Mouse (Mus musculus) embryo, embryonic 9.5 days (tissue): ENCODE results near the gene Akr1c18.
"Not testable (repeated sequence)": the region's sequence is repeated elsewhere in the genome, so short reads cannot be mapped to it uniquely, and the experiment has no call there.

Source experiments
- DNase-seq: peaks from one replicate; pipeline ENCODE4 v3.0.0-alpha.2; 2017; ENCODE audit errors: extremely low spot score

The Akr1c18 gene

DNA sequence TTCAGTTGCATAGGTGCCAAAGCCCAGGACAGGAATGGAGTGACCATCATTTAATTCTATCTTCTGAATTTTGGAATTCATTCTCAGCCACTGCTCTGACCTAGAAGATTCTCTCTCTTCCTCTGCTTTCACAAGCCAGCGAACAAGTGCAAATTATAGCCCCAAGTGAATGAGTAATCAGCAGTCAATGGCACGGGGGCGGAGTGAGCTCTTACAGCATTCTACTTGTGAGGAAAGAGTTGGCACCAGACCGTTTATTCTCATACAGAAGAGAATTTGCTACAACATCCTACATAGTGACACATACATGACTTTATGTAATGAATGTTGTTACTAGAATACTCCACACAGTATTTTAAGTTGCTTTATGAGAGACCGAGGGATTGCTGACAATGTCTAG, at the start of gene Akr1c18:
Gene Akr1c18, minus strand, starts transcription at position 137 of the 400 bp plus-strand sequence.
- DNase-seq = no peak

DNA sequence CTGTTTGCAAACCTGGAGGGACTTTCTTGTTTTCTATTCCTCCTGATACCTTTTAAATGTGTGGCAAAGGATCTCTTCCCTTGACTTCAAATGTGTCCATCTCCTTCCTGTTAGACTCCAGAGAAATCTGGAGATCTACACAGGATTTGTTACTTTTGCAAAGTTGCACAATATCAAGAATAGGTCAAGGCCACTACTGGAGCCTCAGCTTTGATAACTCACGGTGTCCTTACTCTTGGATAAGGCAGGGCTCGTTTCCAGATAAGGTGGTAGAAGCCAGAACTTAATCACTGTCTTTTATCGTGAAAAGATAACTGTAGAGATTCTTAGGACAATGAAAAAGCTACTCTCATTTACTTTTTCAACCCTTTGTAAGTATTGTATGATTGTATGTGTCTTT, 42.1 kb upstream of the Akr1c18 start:
- no peak for DNase-seq

DNA sequence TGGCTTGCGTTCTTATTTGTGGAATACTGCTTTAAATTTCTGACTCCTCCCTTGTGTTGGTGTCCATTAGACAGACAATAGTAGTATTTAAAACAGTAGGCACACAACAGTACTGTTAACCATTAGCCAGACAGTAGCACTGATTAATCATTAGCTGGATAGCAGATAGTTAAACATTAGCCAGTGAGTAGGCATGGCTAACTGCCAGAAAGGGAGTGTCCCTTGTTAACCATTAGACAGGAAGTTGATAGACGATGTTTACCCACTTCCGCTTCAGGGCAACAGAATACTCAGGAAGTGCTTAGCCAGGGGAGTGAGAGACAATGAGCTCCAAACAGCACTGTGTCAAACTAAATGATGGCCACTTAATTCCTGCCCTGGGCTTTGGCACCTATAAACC, 40.5 kb upstream of the Akr1c18 start, which contains the start of gene Akr1c13:
Gene Akr1c13, plus strand, starts transcription at position 247 of the 400 bp plus-strand sequence.
- DNase-seq = no peak

DNA sequence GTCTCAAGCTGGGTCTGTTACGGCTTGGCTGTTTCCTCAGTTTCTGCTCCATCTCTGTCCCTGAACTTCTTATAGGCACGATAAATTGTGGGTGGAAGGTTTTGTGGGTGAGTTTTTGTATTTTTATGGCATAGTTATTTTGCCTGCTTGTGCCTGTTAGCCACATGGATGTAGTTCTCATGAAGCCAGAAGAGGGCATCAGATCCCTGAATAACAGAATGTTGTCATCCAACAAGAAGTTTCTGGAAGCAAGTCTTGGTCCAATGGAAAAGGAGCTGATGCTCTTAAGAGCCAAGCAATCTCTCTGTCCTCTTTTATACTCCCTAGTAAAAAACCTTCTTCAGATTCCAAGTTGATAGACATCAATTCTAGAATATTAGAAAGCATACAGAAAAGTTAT, 37.7 kb upstream of the Akr1c18 start:
- DNase-seq = no peak

DNA sequence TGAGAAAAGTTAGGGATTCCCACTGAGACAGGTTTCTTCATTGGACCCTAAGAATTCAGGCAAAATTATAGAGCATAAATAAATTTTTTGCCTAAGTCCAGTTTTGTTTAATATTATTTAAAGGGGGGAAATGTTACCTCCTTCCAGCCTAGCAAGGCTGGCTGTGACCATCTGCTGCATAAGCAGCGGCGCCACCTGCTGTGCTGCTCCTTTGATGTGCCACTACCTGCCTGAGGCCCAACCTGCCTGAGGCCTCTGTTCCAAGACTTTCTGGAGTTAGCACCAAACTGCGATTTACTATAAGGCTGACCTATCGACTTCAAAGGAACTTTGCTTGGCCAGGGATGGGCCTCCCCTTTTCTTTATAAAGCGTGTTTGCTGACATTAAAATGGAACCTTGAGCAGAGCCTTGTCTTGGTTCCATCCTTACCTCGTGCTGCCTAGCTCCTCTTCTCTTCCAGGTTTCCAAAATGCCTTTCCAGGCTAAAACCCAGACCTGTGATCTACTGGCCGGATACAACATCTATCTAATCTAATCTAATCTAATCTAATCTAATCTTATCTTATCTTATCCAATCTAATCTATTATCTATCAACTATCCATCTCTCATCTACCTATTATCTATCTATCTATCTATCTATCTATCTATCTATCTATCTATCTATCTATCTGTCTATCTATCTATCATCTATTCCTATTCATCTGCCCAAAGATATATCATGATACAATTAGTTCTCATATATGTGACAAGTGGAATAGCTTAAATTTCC, 36.4 kb upstream of the Akr1c18 start:
- DNase-seq = not testable (repeated sequence)

DNA sequence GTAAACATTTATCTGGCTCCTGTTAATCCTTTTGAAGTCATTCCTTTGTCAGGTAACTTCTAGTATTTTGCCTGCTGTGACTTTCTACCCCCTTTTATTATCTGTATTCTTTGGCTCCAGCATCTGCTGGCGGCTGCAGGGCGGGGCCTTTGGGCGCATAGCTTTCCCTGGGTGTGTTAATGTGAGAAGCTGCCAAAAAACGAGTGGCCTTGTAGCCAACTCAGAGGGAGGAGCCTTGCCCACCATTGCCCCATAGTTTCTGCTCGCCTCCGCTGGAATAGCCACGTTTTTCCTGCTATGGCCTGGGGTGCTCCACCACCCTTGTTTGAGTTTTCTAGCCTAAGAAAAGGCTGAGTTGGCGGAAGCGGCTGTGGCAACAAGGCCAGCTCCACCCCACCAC, 32.7 kb upstream of the Akr1c18 start:
- no peak for DNase-seq

DNA sequence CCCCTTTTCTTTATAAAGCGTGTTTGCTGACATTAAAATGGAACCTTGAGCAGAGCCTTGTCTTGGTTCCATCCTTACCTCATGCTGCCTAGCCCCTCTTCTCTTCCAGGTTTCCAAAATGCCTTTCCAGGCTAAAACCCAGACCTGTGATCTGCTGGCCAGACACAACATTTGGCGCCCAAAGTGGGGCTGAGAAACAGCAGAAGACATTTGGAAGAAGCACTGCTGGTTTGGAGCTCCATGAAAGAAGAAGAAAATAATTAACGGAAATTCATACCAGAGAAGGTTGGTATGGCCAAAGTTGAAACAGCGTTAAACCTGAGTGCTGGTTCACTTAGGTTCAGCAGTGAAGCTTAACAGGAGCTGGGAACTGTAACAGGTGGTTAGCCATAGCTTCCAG, 30.9 kb upstream of the Akr1c18 start:
- DNase-seq = not testable (repeated sequence)

DNA sequence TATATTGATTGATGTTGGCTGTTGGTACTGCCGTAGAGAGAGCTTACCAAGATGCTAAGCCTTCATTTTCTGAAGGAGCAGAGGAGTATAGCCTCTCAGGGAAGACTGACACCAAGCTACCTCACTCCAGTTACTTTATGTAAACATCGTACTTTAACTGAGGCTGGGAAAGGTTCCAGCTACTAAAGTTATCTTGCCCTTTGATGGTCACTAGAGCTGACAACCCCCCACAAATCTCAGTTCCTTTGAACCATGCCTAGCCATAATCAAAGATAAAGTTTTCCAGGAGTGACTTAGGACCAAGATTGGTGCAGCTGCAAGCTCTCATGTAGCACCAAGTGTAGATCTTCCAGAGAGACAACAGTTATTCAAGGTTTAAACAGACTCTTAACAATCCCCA, 22.5 kb upstream of the Akr1c18 start:
- DNase-seq = no peak

DNA sequence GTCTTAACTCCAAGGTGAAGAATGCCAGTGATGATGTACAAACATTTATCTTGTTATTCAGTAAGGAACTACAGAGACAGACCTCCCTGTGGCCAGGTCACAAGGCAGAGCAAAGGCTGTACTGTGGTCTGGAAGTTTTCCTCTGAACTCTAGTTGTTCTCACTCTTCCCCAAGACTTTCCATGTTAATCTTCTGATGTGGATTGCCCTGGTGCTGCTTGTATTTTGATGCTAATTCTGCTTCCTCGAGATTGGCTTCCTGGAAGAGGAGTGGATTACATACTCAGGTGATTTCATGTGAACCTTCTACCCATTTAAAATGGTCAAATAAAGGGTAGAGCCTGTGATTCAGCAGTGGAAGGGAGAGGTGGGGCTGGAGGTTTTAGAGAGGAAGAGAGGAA, 17.6 kb upstream of the Akr1c18 start:
- no peak for DNase-seq

DNA sequence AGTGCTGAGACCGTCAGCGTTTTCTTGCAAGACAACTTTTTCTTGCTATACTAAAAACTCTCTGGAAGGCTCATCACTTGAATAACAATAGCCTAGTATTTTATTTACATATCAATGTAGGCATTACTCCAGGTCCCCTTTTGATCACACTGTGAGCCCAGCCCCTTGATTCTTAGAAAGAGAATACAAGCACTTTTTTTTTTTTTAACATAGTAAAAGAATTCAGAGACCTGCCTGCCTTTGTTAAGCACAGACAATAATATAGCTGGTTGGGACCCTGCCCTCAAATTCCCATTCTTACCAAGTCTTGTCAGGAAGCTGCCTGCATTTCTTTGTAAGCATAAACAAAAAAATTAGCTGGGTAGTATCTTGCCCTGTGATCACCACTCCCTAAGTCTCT, 4.8 kb upstream of the Akr1c18 start:
- DNase-seq = no peak

DNA sequence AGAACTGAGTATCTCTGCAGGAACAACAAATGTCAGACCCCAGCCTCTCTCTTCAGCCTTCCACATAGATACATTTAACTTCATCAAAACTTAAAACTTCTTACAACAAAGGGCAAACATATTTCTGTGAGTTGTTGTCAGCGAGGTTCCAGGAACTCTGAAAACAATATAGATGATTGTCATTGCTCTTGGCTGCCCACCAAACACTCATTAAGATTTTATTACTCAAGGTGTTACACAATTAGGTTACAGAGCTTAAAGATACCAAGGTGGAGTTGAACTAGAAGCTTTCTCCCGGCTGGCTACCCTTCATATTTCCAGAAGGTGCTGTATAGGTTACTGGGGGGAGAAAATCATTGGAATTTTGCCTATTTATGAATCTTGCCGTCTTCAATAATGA, 3.1 kb upstream of the Akr1c18 start:
- DNase-seq = no peak

DNA sequence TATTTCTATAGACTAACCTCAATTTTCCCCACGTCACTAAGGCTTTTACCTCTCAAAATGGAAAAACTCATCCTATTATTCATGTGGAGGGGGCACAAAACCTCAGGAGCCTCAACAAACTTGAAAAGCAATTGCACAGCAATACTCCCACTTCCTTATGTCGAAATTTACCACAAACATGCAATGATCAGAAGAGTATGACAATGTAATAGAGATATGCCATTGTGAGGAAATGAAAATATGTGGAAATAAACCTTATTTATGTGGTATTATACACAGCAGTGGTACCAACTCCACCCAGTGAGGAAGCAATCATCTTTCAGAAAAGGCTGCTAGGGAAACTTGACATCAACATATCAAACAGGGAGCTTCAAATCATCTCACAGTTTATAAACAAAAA, 2.5 kb upstream of the Akr1c18 start:
- no peak for DNase-seq

DNA sequence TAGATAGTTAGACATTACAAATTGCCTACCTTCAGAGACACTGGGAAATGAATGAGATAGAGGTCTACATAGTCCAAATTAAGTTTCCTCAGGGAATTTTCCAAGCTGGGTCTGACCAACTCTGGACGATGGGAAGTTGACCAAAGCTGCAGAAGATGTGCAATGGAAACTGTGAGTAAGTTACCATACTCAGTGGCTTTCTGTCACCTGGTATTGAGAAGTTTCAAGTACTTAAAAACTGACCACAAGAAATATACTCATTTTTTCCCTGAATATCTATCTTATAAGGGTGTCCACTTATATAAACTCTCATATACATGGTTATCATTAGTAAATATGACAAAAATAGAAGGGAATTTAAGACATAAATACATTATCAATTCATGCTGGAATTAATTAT, 6.2 kb downstream of the Akr1c18 start:
- DNase-seq = no peak

DNA sequence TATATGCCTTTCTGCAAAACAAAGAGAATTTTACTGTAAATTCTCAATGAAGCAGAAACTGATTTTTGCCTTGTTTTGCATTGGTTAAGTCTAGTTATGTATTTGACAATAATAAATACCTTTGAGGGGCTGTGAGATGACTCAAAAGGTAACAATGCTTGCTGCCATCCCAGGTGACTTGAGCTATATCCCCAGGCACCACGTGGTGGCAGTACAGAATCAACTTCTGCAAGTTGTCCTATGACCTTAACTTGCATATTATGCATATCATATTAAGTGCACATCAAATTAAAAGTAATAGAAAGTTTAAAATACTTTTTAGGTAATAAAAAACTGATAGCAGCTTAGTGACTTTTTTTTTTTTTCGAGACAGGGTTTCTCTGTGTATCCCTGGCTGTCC, 17.4 kb downstream of the Akr1c18 start:
- no peak for DNase-seq

DNA sequence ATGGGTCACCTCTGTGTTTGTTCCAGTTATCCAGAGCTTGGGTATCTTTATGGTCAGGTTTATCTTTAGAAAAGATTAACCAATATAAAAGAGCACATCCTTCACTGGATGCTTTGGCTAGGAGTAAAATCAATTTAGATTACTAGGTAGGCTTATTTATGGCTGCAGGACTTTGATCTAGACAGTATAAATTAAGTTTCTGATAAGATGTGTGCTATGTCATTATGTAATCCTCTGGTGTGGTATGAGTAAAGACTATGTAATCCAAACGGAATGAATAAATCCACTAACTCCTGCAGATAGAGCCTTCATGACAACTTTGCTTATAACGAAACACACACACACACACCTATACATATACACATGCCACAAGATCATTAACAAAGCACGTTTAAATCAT, 18.7 kb downstream of the Akr1c18 start:
- DNase-seq = no peak

DNA sequence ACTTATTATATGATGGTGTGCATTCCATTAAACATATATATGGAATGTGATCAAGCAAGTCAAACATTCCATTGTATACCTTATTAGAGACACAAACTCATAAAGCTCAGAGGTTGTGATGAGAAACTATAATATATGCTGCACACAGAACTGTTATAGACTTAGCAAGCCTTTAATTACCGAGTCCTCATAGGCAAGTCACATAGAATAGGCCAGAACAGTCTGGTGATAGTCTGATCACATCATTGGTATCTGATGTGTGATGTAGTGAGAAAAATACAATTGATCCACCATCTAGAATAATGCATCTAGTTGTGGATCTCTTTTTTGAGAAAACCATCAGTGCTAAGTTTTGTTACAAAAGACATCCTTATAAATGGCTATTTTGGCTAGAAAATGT, 19.1 kb downstream of the Akr1c18 start:
- DNase-seq = no peak

DNA sequence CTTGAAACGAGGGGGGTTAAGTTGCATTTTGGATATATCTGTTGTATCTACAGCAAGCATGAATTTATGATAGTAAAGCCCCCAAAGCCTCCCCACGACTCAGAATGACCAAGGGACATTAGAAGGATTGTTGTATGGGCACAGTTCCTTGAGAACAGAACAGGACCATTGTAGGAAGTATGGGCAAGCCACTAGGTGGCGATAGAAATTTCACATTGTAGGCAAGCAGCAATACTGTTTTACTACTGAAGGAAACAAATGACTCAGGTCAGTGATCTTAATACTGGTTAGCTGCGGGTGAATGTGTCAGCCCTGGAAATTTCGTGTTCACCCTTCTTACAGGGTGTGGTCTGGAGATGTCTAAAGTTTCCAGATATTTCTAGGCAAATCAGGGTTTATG, 21.4 kb downstream of the Akr1c18 start:
- peak; percentile 12 for DNase-seq

DNA sequence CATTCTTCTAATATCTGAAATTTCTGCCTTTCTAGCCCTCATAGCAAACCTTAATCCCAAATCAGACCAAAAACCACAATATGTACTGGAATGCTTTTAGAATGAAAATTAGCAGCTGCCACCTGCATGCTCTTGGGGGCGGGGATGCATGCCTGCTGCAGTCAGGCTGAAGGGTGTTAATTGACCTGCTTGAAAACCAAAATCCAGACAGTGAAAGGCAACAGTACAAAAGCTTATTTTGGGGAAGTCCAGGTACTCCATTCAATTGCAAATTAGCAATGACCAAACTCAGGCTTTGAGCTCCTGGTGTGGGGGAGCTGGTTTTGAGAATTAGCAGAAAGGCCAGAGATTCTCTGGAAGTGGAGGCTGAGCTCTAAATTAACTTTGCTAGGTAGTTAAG, 24.6 kb downstream of the Akr1c18 start:
- DNase-seq = not testable (repeated sequence)

DNA sequence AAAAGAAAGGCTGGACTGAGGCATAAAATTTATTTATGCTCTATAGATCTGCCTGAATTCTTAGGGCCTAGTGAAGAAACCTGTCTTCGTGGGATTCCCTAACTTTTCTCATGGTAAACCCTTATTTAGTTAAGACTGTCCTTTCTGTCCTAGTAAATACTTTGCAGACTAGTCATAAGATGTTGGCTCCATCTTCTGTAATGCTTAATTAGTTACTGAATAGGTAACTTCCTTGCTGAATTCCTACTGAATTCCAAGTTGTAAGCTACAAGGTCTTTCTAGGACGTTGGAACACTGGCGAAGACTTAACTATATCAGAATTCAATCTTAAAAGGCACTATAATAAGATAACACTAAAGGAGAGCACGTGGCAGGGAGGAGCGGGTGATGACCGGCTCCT, 26.0 kb downstream of the Akr1c18 start:
- DNase-seq = not testable (repeated sequence)

DNA sequence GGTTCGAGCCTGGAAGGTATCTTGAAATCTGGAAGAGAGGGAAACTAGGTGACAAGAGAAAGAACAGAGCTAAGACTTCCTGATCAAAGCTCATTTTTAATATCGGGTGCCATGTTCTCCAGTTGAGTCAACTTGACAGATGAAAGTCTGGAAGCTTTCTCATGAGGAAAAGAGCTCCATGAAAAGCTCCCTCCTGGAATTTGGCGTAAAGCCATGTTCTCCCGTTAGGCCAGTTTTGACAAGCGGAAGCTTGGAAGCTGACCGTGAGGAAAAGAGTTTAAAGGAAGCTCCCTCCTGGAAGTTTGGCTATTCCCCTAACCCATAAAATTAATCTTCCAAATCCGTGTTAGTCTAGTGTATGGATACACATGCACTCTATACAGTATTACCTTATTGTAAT, 27.3 kb downstream of the Akr1c18 start:
- no peak for DNase-seq

DNA sequence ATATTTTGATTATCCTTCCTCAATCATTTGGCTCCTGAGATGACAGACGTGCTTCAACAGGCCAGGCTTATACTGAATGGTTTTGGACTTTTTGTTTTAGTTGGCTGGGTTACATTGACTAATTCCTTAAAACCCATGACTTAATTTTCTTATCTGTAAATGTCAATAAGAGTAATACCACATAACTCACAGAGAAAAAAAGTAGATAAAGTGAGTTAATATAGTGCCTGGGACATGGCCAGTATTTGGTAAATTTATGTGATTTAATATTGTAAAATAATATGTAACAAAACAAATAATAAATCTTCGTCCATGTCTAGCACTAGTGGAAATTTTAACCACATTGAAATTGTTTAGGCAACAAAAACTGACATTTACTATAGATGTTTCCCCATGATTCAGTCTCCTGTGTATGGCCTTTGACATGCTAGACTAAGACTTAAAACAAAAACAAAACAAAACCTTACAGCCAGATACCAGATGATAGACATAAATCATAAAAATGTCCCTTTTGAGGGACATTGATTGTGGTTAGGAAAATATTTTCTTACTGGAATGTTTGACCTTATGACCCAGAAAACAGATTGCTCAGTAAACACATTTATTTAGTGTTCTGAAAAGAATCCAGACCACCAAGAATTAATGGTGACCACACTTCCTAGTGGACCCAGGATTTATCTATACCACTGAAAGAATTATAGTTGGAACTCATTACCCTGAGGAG, 31.1 kb downstream of the Akr1c18 start:
- no peak for DNase-seq

DNA sequence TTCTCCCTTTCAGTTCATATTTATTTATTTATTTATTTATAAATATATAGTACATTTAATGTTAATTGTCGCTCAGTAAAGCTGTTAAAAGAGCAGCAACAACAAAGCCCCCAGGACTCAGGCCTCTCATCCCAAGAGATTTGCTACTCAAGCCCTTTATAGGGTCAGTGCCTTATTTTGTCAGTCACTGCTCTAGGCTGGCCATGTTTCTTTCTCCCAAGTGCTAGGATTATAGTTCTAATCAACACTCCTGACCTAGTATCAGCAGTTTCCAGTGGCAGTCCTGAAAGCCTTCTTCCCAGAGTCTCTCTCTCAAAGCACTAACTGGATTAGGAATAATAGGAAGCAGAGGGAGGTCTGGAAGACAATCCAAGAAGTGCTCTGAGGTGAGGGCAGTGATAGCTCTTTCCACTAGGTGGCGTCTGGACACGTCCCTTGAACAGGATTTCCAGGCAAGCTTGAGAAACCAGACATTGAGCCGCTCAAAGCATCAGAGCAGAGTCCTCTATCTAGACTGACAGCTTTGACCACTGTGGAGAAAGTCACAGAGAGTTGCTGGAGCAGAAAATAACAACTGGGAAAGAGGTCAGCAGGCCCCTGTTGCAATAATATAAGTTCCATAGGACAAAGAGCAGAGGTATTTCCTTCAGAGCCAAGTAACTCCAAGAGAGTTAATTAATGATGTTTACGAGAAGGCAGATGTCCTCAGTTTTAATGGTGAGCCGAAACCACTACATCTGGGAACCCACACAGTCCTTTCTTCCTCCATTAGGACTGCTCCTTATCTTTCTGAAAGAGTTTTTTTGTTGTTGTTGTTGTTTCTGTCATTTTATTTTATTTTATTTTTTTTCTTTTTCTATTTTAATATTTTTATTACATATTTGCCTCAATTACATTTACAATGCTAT, 39.9 kb downstream of the Akr1c18 start:
- DNase-seq = peak; percentile 66
